ENCODE assay signal across 22 mouse cellular contexts in genomic region chr6:22443170-22443569, GRCm38 (mm10).
A peak's percentile ranks its signal among the peaks of the same experiment; 100 is the strongest.
DNase-seq lines count a peak whose midpoint lies in the region; ATAC-seq and TF ChIP-seq lines count a peak whose summit lies in the region.
"Had no signal": no experiment of that assay in that cellular context is flagged by ENCODE, and none has a peak within 500 bp of the region (broad histone marks: within the 10 kb centered on the region; RNA-seq: fewer than 3 reads in every experiment).

No protein-coding gene starts in this region.

- no peak for TF ChIP-seq CTCF in intestine, postnatal 0 days (IDR thresholded peaks at IDR 0.05; ENCODE audit: low read depth)
- no peak for TF ChIP-seq CTCF in E14TG2a.4 (conservative IDR thresholded peaks at IDR 0.05; ENCODE audit: low read length)
- TF ChIP-seq CTCF in ES-Bruce4 (IDR thresholded peaks at IDR 0.05; ENCODE audit: low read depth, low read length): no peak

- H3K36me3 ChIP-seq in intestine, embryonic 16.5 days (ENCODE audit: control insufficient read depth, insufficient read depth, low read length): no peaks in the 10 kb centered on the region
- H3K36me3 ChIP-seq in intestine, postnatal 0 days (ENCODE audit: control insufficient read depth, insufficient read depth): no peaks in the 10 kb centered on the region
- H3K36me3 ChIP-seq in E14TG2a.4 (ENCODE audit: insufficient read depth, low read length) (peaks cover 2% of the 10 kb centered on the region; the same call in 1 of the 2 replicates), ES-Bruce4 (ENCODE audit: control insufficient read depth, insufficient read depth, low read length, poor library complexity, severe bottlenecking) (no peaks in the 10 kb centered on the region)
- no peaks in the 10 kb centered on the region for H3K36me3 ChIP-seq in forebrain, embryonic 16.5 days (ENCODE audit: control insufficient read depth, insufficient read depth)
- H3K36me3 ChIP-seq: embryonic facial prominence, embryonic 12.5 days; heart, embryonic 12.5 days; hindbrain, embryonic 10.5 days; limb, embryonic 10.5 days; liver, embryonic 15.5 days had no signal

- no peak overlapping the region for H3K9ac ChIP-seq in intestine, embryonic 16.5 days (ENCODE audit: low read depth, low read length)
- H3K9ac ChIP-seq in intestine, postnatal 0 days (ENCODE audit: low read depth, low read length): no peak overlapping the region
- H3K9ac ChIP-seq in ES-Bruce4 (ENCODE audit: low read depth, poor library complexity, severe bottlenecking): no peak overlapping the region
- H3K9ac ChIP-seq in forebrain, embryonic 16.5 days (replicated peaks; ENCODE audit: low read depth, low read length): no peak overlapping the region
- H3K9ac ChIP-seq: embryonic facial prominence, embryonic 12.5 days; heart, embryonic 12.5 days; liver, embryonic 15.5 days had no signal

- WGBS in intestine, embryonic 16.5 days: 67% methylated on average over 3 of the region's 3 CpGs
- 68% methylated on average over 3 of the region's 3 CpGs for WGBS in intestine, postnatal 0 days
- WGBS in forebrain, embryonic 16.5 days: 49% methylated on average over 3 of the region's 3 CpGs

- no peaks in the 10 kb centered on the region for H3K27me3 ChIP-seq in intestine, embryonic 16.5 days (replicated peaks; ENCODE audit: control insufficient read depth, insufficient read depth, low read length)
- no peaks in the 10 kb centered on the region for H3K27me3 ChIP-seq in intestine, postnatal 0 days (replicated peaks; ENCODE audit: control insufficient read depth, insufficient read depth, low read length)
- no peaks in the 10 kb centered on the region for H3K27me3 ChIP-seq in E14TG2a.4 (ENCODE audit: insufficient read depth, low read length)
- H3K27me3 ChIP-seq in ES-Bruce4 (ENCODE audit: control insufficient read depth, insufficient read depth, low read length, poor library complexity, severe bottlenecking): no peaks in the 10 kb centered on the region
- H3K27me3 ChIP-seq in forebrain, embryonic 16.5 days (replicated peaks; ENCODE audit: control insufficient read depth, insufficient read depth, low read length): no peaks in the 10 kb centered on the region
- H3K27me3 ChIP-seq: embryonic facial prominence, embryonic 12.5 days; heart, embryonic 12.5 days; liver, embryonic 15.5 days had no signal

- no peak for TF ChIP-seq POLR2A in ES-Bruce4 (IDR thresholded peaks at IDR 0.05; ENCODE audit: insufficient read depth, low read length)

- peaks cover 4% of the 10 kb centered on the region; the same call in 1 of the 2 replicates for H3K4me1 ChIP-seq in intestine, embryonic 16.5 days (ENCODE audit: control insufficient read depth, insufficient read depth, low read length)
- H3K4me1 ChIP-seq in intestine, postnatal 0 days (replicated peaks; ENCODE audit: control insufficient read depth, insufficient read depth, low read length): no peaks in the 10 kb centered on the region
- H3K4me1 ChIP-seq in E14TG2a.4 (replicated peaks; ENCODE audit: low read depth, low read length) (peaks cover 74% of the 10 kb centered on the region), ES-Bruce4 (ENCODE audit: control insufficient read depth, insufficient read depth, low read length) (peaks cover 8% of the 10 kb centered on the region)
- peaks cover 5% of the 10 kb centered on the region for H3K4me1 ChIP-seq in forebrain, embryonic 16.5 days (replicated peaks; ENCODE audit: control insufficient read depth, insufficient read depth, low read length)
- H3K4me1 ChIP-seq: liver, embryonic 15.5 days had no signal

- no peak overlapping the region for H3K4me2 ChIP-seq in intestine, embryonic 16.5 days (ENCODE audit: low read depth, low read length)
- no peak overlapping the region for H3K4me2 ChIP-seq in intestine, postnatal 0 days (replicated peaks; ENCODE audit: low read depth)
- no peak overlapping the region for H3K4me2 ChIP-seq in forebrain, embryonic 16.5 days (ENCODE audit: low read length)
- H3K4me2 ChIP-seq: embryonic facial prominence, embryonic 12.5 days; heart, embryonic 12.5 days; liver, embryonic 15.5 days had no signal

- peak overlapping the region; percentile 8; the same call in 1 of the 2 replicates for H3K27ac ChIP-seq in intestine, embryonic 16.5 days (ENCODE audit: low read length)
- no peak overlapping the region for H3K27ac ChIP-seq in intestine, postnatal 0 days (ENCODE audit: low read depth, low read length)
- peak overlapping the region; percentile 57 for H3K27ac ChIP-seq in ES-Bruce4 (ENCODE audit: insufficient read depth, low read length)
- no peak overlapping the region for H3K27ac ChIP-seq in forebrain, embryonic 16.5 days (ENCODE audit: low read length)
- H3K27ac ChIP-seq: embryonic facial prominence, embryonic 12.5 days; hindbrain, embryonic 10.5 days; limb, embryonic 10.5 days; liver, embryonic 15.5 days; macrophage had no signal

- no peaks in the 10 kb centered on the region for H3K9me3 ChIP-seq in intestine, embryonic 16.5 days (ENCODE audit: control insufficient read depth, low read length)
- no peaks in the 10 kb centered on the region for H3K9me3 ChIP-seq in intestine, postnatal 0 days (ENCODE audit: control insufficient read depth)
- H3K9me3 ChIP-seq in E14TG2a.4 (ENCODE audit: low read length): peaks cover 10% of the 10 kb centered on the region
- H3K9me3 ChIP-seq in ES-Bruce4 (replicated peaks; ENCODE audit: control insufficient read depth, insufficient read depth, low read length, poor library complexity, severe bottlenecking): no peaks in the 10 kb centered on the region
- H3K9me3 ChIP-seq in forebrain, embryonic 16.5 days (ENCODE audit: control insufficient read depth, low read length): no peaks in the 10 kb centered on the region
- H3K9me3 ChIP-seq: embryonic facial prominence, embryonic 12.5 days; heart, embryonic 12.5 days; hindbrain, embryonic 10.5 days; limb, embryonic 10.5 days; liver, embryonic 15.5 days had no signal

- ATAC-seq in intestine, embryonic 16.5 days: no peak
- no peak for ATAC-seq in intestine, postnatal 0 days
- peak; percentile 79 for ATAC-seq in forebrain, embryonic 16.5 days
- ATAC-seq: inflammation-experienced regulatory T-cells, adult 6 months had no signal

- DNase-seq in ovary, postnatal 14 days (ENCODE audit: low spot score): no peak
- DNase-seq in heart, adult 11 months: no peak
- DNase-seq: adrenal gland, postnatal 14 days; cerebellum, adult 11 months; cerebellum, postnatal 10 days; heart, postnatal 10 days; kidney, adult 8-10 months; kidney, postnatal 10 days; liver had no signal

- no peak overlapping the region for H3K4me3 ChIP-seq in intestine, embryonic 16.5 days (ENCODE audit: low read length)
- no peak overlapping the region for H3K4me3 ChIP-seq in intestine, postnatal 0 days (ENCODE audit: low read depth, low read length)
- H3K4me3 ChIP-seq in E14TG2a.4 (replicated peaks; ENCODE audit: low read length) (0 out of 2 replicates have a peak overlapping the region, but pooled peaks have one; percentile 11), ES-Bruce4 (ENCODE audit: low read depth, low read length) (no peak overlapping the region)
- H3K4me3 ChIP-seq in forebrain, embryonic 16.5 days (replicated peaks; ENCODE audit: low read length): no peak overlapping the region
- H3K4me3 ChIP-seq: embryonic facial prominence, embryonic 12.5 days; erythroblast, embryonic 14.5 days; heart, embryonic 12.5 days; hindbrain, embryonic 10.5 days; limb, embryonic 10.5 days; liver, embryonic 15.5 days had no signal

- TF ChIP-seq EP300 in ES-Bruce4 (IDR thresholded peaks at IDR 0.05; ENCODE audit: insufficient read depth, low read depth, low read length): no peak

Comparison
In these comparisons a context has a peak if more than half of its experiments do, and no peak if none do; other contexts are left out.
1. H3K27ac ChIP-seq: peak in intestine, embryonic 16.5 days (single experiment) and ES-Bruce4 (single experiment); none in intestine, postnatal 0 days (single experiment) and forebrain, embryonic 16.5 days (single experiment).